Mouse (Mus musculus) urinary bladder, adult 2 months (tissue): ENCODE results near the gene Ttc7b. TPM values are rescaled to one million over a fixed set of nuclear protein-coding genes. Genes with fewer than 3 reads are reported as not detected.

Experiments
- DNase-seq: peaks from one replicate; pipeline ENCODE4 v3.0.0; 2022; ENCODE audit warnings: low spot score
- polyA plus RNA-seq: library from polyadenylated mRNA; depleted of rRNA; stranded (reverse); fragments of >200 nt; gene quantifications from 2 replicates; pipeline ENCODE4 v1.2.3, GENCODE M21; 2012; rRNA removed

Gene Ttc7b
- 26.9 and 28.9 TPM in 2 replicates for polyA plus RNA-seq

- DNase-seq, result peak; percentile 62
Measured at GRCm38 (mm10) chr12:100520794-100521186, at the start of gene Ttc7b. Ttc7b (minus strand) TSS chr12:100520826.

GRCm38 (mm10) chr12:100568831-100569230 is 48.2 kb upstream of the Ttc7b start:
- DNase-seq, result no peak

GRCm38 (mm10) chr12:100568105-100568504 is 47.5 kb upstream of the Ttc7b start:
- DNase-seq, result no peak

- DNase-seq, result no peak
Measured at GRCm38 (mm10) chr12:100567627-100568026, 47.0 kb upstream of the Ttc7b start.

- DNase-seq, result no peak
Measured at GRCm38 (mm10) chr12:100553675-100554074, 33.0 kb upstream of the Ttc7b start.

- no peak for DNase-seq
Measured at GRCm38 (mm10) chr12:100551972-100552371, 31.3 kb upstream of the Ttc7b start.

GRCm38 (mm10) chr12:100544194-100544567 is 23.6 kb upstream of the Ttc7b start:
- DNase-seq, result no peak

- no peak for DNase-seq
Measured at GRCm38 (mm10) chr12:100543437-100544193, 23.0 kb upstream of the Ttc7b start.

- DNase-seq, result no peak
Measured at GRCm38 (mm10) chr12:100542494-100542893, 21.9 kb upstream of the Ttc7b start.

GRCm38 (mm10) chr12:100542076-100542475 is 21.4 kb upstream of the Ttc7b start:
- no peak for DNase-seq

- DNase-seq, result no peak
Measured at GRCm38 (mm10) chr12:100539158-100539714, 18.6 kb upstream of the Ttc7b start.

GRCm38 (mm10) chr12:100538445-100539157 is 18.0 kb upstream of the Ttc7b start:
- DNase-seq, result no peak

GRCm38 (mm10) chr12:100537091-100537490 is 16.5 kb upstream of the Ttc7b start:
- DNase-seq, result no peak

GRCm38 (mm10) chr12:100535028-100535427 is 14.4 kb upstream of the Ttc7b start:
- no peak for DNase-seq

GRCm38 (mm10) chr12:100534028-100534427 is 13.4 kb upstream of the Ttc7b start:
- DNase-seq, result no peak

GRCm38 (mm10) chr12:100533209-100533608 is 12.6 kb upstream of the Ttc7b start:
- no peak for DNase-seq

GRCm38 (mm10) chr12:100531740-100532139 is 11.1 kb upstream of the Ttc7b start:
- DNase-seq, result no peak

GRCm38 (mm10) chr12:100530871-100531270 is 10.2 kb upstream of the Ttc7b start:
- DNase-seq, result no peak

GRCm38 (mm10) chr12:100529651-100530050 is 9.0 kb upstream of the Ttc7b start:
- no peak for DNase-seq

- no peak for DNase-seq
Measured at GRCm38 (mm10) chr12:100529172-100529571, 8.5 kb upstream of the Ttc7b start.

- DNase-seq, result no peak
Measured at GRCm38 (mm10) chr12:100528246-100528645, 7.6 kb upstream of the Ttc7b start.

GRCm38 (mm10) chr12:100527753-100528152 is 7.1 kb upstream of the Ttc7b start:
- DNase-seq, result no peak

- no peak for DNase-seq
Measured at GRCm38 (mm10) chr12:100527241-100527640, 6.6 kb upstream of the Ttc7b start.
